Mouse (Mus musculus) forebrain, embryonic 15.5 days (tissue): ENCODE results near the gene Ston1. TPM values are rescaled to one million over a fixed set of nuclear protein-coding genes. Genes with fewer than 3 reads are reported as not detected.

Experiments
- ATAC-seq: fragments of 200-750 bp; cut with Nextera tagmentation; replicated peaks from 2 replicates; pipeline ENCODE4 v1.8.0; 2017; ENCODE audit warnings: mild to moderate bottlenecking, moderate TSS enrichment, moderate library complexity
- H3K27ac ChIP-seq: fragments of 300-500 bp; sonication (generic); replicated peaks from 2 replicates; pipeline ENCODE4 v1.5.1; 2015; ENCODE audit warnings: mild to moderate bottlenecking, inconsistent platforms
- H3K27me3 ChIP-seq: fragments of 300-500 bp; sonication (generic); 2 replicates; pipeline ENCODE4 v1.6.1; 2015; ENCODE audit warnings: inconsistent platforms
- H3K36me3 ChIP-seq: fragments of 300-500 bp; sonication (generic); 2 replicates; pipeline ENCODE4 v1.6.1; 2015; ENCODE audit warnings: mild to moderate bottlenecking, inconsistent platforms
- H3K4me1 ChIP-seq: fragments of 300-500 bp; sonication (generic); 2 replicates; pipeline ENCODE4 v1.6.1; 2015; ENCODE audit warnings: inconsistent platforms
- H3K4me2 ChIP-seq: fragments of 300-500 bp; sonication (generic); replicated peaks from 2 replicates; pipeline ENCODE4 v1.6.1; 2015; ENCODE audit warnings: mild to moderate bottlenecking, inconsistent platforms
- H3K4me3 ChIP-seq: fragments of 300-500 bp; sonication (generic); 2 replicates; pipeline ENCODE4 v1.5.1; 2015; ENCODE audit warnings: mild to moderate bottlenecking, inconsistent platforms
- H3K9ac ChIP-seq: fragments of 300-500 bp; sonication (generic); replicated peaks from 2 replicates; pipeline ENCODE4 v1.6.1; 2015; ENCODE audit warnings: mild to moderate bottlenecking, inconsistent platforms
- H3K9me3 ChIP-seq: fragments of 300-500 bp; sonication (generic); 2 replicates; pipeline ENCODE4 v1.6.1; 2016; ENCODE audit warnings: inconsistent platforms
- WGBS: fragments of 180-500 bp; shearing (Covaris S2); methylation state at CpG from one replicate; pipeline ENCODE4 v1.1.7; 2015; ENCODE audit warnings: mixed read lengths; 5-methylcytosine and 5-hydroxymethylcytosine counted together
- polyA plus RNA-seq: library from polyadenylated mRNA; unstranded; fragments of >200 nt; fragmentation: Nextera tagmentation; extraction: Ambion mirVana; gene quantifications from 2 replicates; pipeline ENCODE4 v1.2.1, GENCODE M21; 2015

Ston1 gene
- polyA plus RNA-seq, 1 experiment from 2014 or later: 1.9 TPM

- peaks cover 14% of the 10 kb centered on the region for H3K4me1 ChIP-seq
- 85% methylated on average over 4 of the region's 4 CpGs for WGBS
- H3K4me2 ChIP-seq: 0 out of 2 replicates have a peak overlapping the region, but pooled peaks have one; percentile 22
Measured at GRCm38 (mm10) chr17:88653375-88653769, 55.9 kb downstream of the Ston1 start.

GRCm38 (mm10) chr17:88658510-88658909, 61.0 kb downstream of the Ston1 start:
- Histone ChIP-seq H3K27ac (no peak overlapping the region), H3K36me3 (no peaks in the 10 kb centered on the region), H3K9me3 (no peaks in the 10 kb centered on the region), H3K9ac (no peak overlapping the region), H3K4me2 (no peak overlapping the region), H3K4me3 (no peak overlapping the region), H3K27me3 (no peaks in the 10 kb centered on the region), H3K4me1 (no peaks in the 10 kb centered on the region)
- ATAC-seq: no peak
- 84% methylated on average over 6 of the region's 6 CpGs for WGBS

More at GRCm38 (mm10) chr17:88653375-88653769, 55.9 kb downstream of the Ston1 start:
- no peaks in the 10 kb centered on the region for H3K36me3 ChIP-seq
- H3K4me3 ChIP-seq: no peak overlapping the region
- H3K9me3 ChIP-seq: no peaks in the 10 kb centered on the region
- H3K27me3 ChIP-seq: no peaks in the 10 kb centered on the region
- no peak overlapping the region for H3K27ac ChIP-seq
- 0 out of 2 replicates have a peak, but pooled peaks have one; percentile 31 for ATAC-seq
- H3K9ac ChIP-seq: no peak overlapping the region

DNA sequence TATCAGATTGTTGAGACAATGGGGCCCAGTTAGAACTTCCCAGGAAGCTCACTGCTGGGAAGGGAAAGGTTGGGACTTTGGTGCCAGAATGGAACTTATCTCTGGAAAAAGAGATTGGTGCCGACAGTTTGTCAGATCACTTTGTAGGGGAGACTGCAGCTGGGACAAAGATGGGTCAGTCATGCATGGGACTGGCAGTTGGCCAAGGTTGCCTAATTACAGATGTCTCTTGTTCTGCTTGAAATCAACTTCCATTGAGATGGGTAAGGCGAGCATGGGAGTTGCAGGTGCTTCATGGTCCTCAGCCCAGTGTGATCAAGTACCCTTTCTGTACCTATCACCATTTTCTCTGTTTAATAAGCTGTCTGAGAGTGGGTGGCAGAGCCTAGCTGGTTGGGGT, 68.6 kb downstream of the Ston1 start:
- WGBS: 23% methylated on average over 2 of the region's 2 CpGs
- no peak for ATAC-seq
- H3K4me3 ChIP-seq: no peak overlapping the region

DNA sequence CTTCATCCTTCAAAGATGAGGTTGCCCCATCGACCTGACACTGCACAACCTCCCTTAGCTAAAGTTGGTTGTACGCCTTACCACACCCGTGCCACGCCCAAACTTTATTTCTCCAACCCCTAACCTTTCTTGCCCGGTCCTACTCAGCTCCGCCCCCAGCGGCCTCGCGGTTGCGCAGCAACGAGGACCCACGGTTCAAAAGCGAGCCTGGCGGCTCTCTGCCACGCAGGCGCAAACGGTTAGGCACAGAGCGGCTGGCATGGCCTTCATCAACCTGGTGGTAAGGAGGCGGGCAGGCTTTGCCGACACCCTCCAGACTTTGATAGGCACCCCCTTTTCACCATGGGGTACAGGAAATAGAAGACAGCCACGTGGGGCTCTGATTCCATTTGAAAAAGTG, 71.0 kb downstream of the Ston1 start, which contains the start of gene Gtf2a1l:
Gtf2a1l (plus strand) TSS at position 209 of the 400 bp plus-strand sequence.
- Histone ChIP-seq H3K27me3 (no peaks in the 10 kb centered on the region), H3K4me1 (peaks cover 9% of the 10 kb centered on the region), H3K4me3 (peak within 1 kb of the TSS; percentile 7), H3K27ac (no peak within 1 kb of the TSS), H3K9me3 (no peaks in the 10 kb centered on the region), H3K4me2 (peak within 1 kb of the TSS; percentile 30), H3K36me3 (no peaks in the 10 kb centered on the region), H3K9ac (no peak within 1 kb of the TSS)
- peak; percentile 59; the same call in 1 of the 2 replicates for ATAC-seq
- WGBS: 29% methylated on average over 21 of the region's 21 CpGs

More for the DNA sequence above, 68.6 kb downstream of the Ston1 start:
- no peaks in the 10 kb centered on the region for H3K27me3 ChIP-seq
- H3K4me1 ChIP-seq: peaks cover 9% of the 10 kb centered on the region
- H3K9me3 ChIP-seq: no peaks in the 10 kb centered on the region
- H3K9ac ChIP-seq: no peak overlapping the region
- no peak overlapping the region for H3K27ac ChIP-seq
- no peaks in the 10 kb centered on the region for H3K36me3 ChIP-seq
- H3K4me2 ChIP-seq: no peak overlapping the region

DNA sequence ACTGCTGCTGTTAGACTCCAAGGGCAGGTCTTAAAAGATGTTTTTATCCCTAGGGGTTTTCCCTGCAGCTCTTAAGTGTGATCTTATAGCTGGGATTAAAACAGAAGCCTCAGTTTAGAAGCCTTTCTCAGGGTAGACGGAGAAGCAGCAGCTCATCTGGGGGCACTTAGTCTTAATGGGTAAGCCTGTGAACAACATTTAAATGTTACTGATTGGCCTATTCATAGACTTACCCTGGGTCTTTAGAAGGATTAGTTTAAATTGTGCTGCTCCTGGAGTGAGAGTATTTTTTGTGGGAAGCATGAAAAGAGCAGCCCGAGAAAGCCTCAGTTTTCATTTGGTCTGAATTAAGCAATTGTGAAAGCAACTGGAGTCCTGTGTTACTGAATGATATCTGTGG, 72.4 kb downstream of the Ston1 start:
- ATAC-seq: peak; percentile 43
- Histone ChIP-seq H3K27ac (peak overlapping the region; percentile 45), H3K4me1 (peaks cover 9% of the 10 kb centered on the region), H3K9me3 (no peaks in the 10 kb centered on the region), H3K4me3 (no peak overlapping the region), H3K36me3 (no peaks in the 10 kb centered on the region), H3K27me3 (no peaks in the 10 kb centered on the region), H3K9ac (no peak overlapping the region), H3K4me2 (no peak overlapping the region)
- 6% methylated on average over 2 of the region's 2 CpGs for WGBS

DNA sequence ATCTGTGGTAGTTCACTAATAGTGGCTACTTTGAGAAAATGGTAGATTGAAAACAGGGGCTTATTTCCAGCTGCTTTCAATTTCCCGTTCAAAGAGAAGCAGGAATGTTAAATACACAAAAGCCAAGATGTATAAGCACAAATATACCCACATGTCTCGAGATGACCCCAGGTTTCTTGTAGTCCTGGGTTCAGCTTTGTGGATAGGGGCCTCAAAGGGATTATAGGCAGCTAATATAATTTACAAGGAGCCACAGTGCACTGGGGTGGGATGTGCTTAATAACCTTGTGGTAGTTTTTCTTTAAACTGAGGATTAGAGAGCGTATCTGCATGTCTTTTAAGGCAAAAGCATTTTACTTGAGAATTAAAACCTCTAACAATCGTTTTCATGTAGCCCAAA, 73.3 kb downstream of the Ston1 start:
- H3K4me1 ChIP-seq: peaks cover 9% of the 10 kb centered on the region
- no peaks in the 10 kb centered on the region for H3K36me3 ChIP-seq
- no peaks in the 10 kb centered on the region for H3K27me3 ChIP-seq
- no peak overlapping the region for H3K9ac ChIP-seq
- no peak for ATAC-seq
- no peak overlapping the region for H3K4me3 ChIP-seq
- 40% methylated on average over 4 of the region's 4 CpGs for WGBS
- no peaks in the 10 kb centered on the region for H3K9me3 ChIP-seq
- H3K4me2 ChIP-seq: no peak overlapping the region
- no peak overlapping the region for H3K27ac ChIP-seq

DNA sequence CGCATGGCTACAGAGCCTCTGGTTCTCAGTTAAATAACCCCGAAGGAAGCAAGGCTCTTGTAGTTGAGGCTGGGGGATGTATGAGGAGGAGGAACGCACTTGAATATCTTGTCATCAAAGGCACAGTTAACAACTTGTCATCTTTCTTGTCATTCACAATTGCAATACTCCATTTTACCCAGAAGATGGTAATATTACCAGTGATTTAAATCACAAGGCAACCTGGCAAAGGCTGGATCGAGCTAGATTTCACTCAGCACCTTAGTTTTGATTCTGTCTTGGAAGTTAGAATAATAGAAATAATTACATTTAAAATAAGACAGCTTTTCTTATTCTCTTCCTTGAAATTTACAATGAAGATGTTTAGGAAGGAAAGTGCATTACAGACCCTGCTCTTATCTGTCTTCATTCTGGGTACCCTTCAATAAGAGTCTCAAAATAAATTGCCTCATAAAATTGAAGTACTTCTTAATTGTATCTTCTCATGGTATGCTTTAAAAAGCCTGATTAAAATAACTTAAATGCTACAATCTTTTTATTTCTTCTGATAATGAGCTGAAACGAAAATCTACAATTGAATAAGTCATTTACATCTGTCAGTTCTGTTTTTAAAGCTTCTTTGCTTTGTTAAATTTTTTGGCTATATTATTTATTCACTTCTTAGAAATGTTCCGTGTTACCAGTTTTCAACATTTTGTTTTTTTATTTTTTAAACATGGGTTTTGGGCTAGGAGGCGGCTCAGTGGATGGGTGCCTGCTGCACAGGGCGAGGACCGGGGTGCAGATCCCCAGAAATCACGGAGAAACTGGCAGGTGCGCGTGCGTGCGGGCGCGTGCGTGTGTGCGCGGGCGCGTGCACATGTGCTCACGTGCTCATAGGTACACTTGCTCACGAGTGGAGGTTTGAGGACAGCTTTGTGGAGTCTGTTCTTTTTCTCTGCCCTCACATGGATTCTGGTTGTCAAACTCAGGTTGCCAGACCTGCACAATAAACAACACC, 78.1 kb downstream of the Ston1 start:
- Histone ChIP-seq H3K4me2 (no peak overlapping the region), H3K27me3 (no peaks in the 10 kb centered on the region), H3K36me3 (no peaks in the 10 kb centered on the region), H3K9me3 (no peaks in the 10 kb centered on the region), H3K4me1 (no peaks in the 10 kb centered on the region), H3K9ac (no peak overlapping the region), H3K4me3 (no peak overlapping the region), H3K27ac (peak overlapping the region; percentile 49; the same call in 1 of the 2 replicates)
- 87% methylated on average over 23 of the region's 23 CpGs for WGBS
- ATAC-seq: peak; percentile 51; the same call in 1 of the 2 replicates

- Histone ChIP-seq H3K27ac (no peak overlapping the region), H3K9ac (no peak overlapping the region), H3K36me3 (no peaks in the 10 kb centered on the region), H3K27me3 (no peaks in the 10 kb centered on the region), H3K4me1 (peaks cover 6% of the 10 kb centered on the region; the same call in 1 of the 2 replicates), H3K4me2 (no peak overlapping the region), H3K4me3 (no peak overlapping the region), H3K9me3 (no peaks in the 10 kb centered on the region)
- WGBS: 10% methylated on average over 11 of the region's 11 CpGs
- ATAC-seq: no peak
Measured at GRCm38 (mm10) chr17:88688226-88688625, 90.7 kb downstream of the Ston1 start.

DNA sequence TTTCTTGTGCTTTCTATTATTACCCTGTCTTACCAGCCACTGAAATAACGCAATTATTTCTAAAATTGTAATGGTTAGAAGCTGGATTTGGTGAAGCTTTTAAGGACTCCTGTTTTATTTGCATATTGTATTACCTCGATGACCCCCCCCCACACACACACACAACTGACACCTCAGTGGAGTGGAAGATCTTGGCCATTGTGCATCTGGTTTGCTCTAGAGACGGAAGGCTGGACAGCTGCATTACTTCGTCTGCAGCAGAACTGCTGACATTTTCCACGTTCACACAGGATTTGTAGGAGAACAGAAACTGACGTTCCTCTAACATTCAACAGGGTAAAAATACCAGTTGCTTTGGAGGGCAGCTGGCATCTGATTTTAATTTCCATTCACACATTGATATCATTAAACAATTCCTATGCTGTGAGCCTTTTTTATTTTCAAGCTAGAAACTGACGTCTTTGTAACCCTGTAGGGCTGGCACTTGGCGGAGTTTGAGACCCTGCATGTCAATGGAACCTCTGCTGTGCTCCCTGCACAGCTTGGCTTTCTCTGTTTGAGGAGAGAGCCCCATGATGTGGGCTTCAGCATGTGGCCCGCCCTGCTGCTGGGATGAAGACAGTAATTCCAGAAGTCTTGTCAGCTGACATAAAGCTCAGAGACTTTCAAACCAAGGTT, 99.3 kb downstream of the Ston1 start:
- Histone ChIP-seq H3K36me3 (no peaks in the 10 kb centered on the region), H3K27me3 (no peaks in the 10 kb centered on the region), H3K9ac (no peak overlapping the region), H3K4me3 (no peak overlapping the region), H3K27ac (no peak overlapping the region), H3K4me2 (no peak overlapping the region), H3K9me3 (no peaks in the 10 kb centered on the region), H3K4me1 (peaks cover 12% of the 10 kb centered on the region)
- peak; percentile 77 for ATAC-seq
- WGBS: 30% methylated on average over 9 of the region's 9 CpGs

DNA sequence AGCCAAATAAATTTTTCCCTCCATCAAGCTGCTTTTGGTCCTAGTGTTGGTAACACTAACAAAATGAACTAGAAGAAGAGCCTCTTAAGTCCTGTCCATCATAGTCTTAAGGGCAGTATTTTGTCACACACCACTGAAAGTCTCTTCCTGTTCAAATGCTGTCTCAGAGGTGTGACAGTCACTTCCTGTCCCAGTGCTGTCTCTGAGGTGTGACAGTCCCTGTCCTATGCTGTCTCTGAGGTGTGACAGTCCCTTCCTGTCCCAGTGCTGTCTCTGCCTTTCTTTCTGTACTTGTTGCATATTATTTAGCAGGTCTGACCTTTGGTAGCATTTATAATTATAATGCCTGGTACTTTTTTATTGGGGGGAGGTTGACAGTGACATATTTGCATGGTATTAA, 103.4 kb downstream of the Ston1 start:
- Histone ChIP-seq H3K4me2 (no peak overlapping the region), H3K9ac (no peak overlapping the region), H3K27me3 (no peaks in the 10 kb centered on the region), H3K27ac (no peak overlapping the region), H3K4me3 (no peak overlapping the region), H3K9me3 (no peaks in the 10 kb centered on the region), H3K4me1 (peaks cover 22% of the 10 kb centered on the region), H3K36me3 (no peaks in the 10 kb centered on the region)
- ATAC-seq: no peak

DNA sequence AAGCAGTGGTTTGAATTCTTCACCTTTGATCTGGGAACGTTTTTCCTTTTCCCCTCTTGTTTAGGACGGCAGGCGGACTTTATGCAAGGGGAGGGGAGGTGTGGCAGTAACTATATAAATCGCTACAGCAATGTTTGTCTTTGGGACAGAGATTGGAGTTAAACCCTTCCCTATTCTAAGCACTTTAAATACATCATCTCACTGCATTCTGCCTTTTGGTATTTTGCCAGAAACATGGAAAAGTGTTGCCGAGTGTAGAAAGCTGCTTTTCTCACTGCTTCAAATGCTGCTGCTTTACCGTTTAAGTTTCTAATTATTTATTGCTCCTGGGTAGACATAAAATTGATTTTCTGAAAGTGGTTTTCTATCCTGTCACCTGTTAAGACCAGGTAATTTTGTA, 104.9 kb downstream of the Ston1 start:
- Histone ChIP-seq H3K4me2 (no peak overlapping the region), H3K27me3 (no peaks in the 10 kb centered on the region), H3K9me3 (no peaks in the 10 kb centered on the region), H3K27ac (peak overlapping the region; percentile 43), H3K36me3 (no peaks in the 10 kb centered on the region), H3K9ac (no peak overlapping the region), H3K4me1 (peaks cover 11% of the 10 kb centered on the region), H3K4me3 (no peak overlapping the region)
- WGBS: 25% methylated on average over 6 of the region's 6 CpGs
- no peak for ATAC-seq

- ATAC-seq: no peak
- Histone ChIP-seq H3K4me3 (no peak overlapping the region), H3K36me3 (no peaks in the 10 kb centered on the region), H3K27ac (no peak overlapping the region), H3K27me3 (no peaks in the 10 kb centered on the region), H3K9me3 (no peaks in the 10 kb centered on the region), H3K9ac (no peak overlapping the region), H3K4me1 (peaks cover 10% of the 10 kb centered on the region), H3K4me2 (no peak overlapping the region)
- 36% methylated on average over 4 of the region's 4 CpGs for whole genome bisulfite sequencing
Measured at GRCm38 (mm10) chr17:88703112-88703511, 105.6 kb downstream of the Ston1 start.
